Comparison of ENCODE assay signal across 13 mouse cellular contexts in the genomic region with DNA sequence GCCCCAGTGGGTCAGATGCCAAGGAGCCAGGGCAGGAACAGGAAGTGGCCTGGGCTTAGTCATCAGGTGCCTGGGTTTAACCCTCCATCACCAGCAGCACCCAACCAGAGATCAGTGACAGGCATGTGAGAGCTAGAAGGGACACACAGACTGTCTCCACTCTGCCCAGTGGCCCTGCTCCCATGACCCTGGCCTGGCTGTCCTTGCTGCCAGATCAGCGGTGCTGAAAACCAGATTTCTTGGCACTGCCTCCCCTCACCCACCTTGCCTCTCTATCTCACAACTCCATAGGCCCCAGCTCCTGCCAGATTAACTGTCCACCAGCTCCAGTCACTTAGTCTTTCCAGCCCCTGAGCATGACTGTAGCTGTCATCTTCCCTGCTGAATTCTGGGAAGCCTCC.
DNase-seq lines count a peak whose midpoint lies in the region; ATAC-seq and TF ChIP-seq lines count a peak whose summit lies in the region.
"Had no signal": no experiment of that assay in that cellular context is flagged by ENCODE, and none has a peak within 500 bp of the region (broad histone marks: within the 10 kb centered on the region; RNA-seq: fewer than 3 reads in every experiment).

No protein-coding gene starts in this region.

- intact Hi-C loops in heart, postnatal 14 days (cut with DNase I), result no loop called here

- H3K9ac ChIP-seq in kidney, postnatal 0 days (ENCODE audit: low read depth, low read length), result no peak overlapping the region
- H3K9ac ChIP-seq: midbrain, embryonic 13.5 days; stomach, embryonic 15.5 days had no signal

- no peaks in the 10 kb centered on the region for H3K36me3 ChIP-seq in kidney, postnatal 0 days (ENCODE audit: insufficient read depth, low read length)
- H3K36me3 ChIP-seq: midbrain, embryonic 13.5 days; stomach, embryonic 15.5 days had no signal

- no peak overlapping the region for H3K4me2 ChIP-seq in kidney, postnatal 0 days (ENCODE audit: low read length)
- H3K4me2 ChIP-seq: midbrain, embryonic 13.5 days; stomach, embryonic 15.5 days had no signal

- H3K4me1 ChIP-seq in kidney, postnatal 0 days (replicated peaks; ENCODE audit: insufficient read depth, low read length), result peaks cover 21% of the 10 kb centered on the region

- no peaks in the 10 kb centered on the region for H3K27me3 ChIP-seq in kidney, postnatal 0 days (ENCODE audit: insufficient read depth, low read length)
- H3K27me3 ChIP-seq: midbrain, embryonic 13.5 days; stomach, embryonic 15.5 days had no signal

- ATAC-seq in kidney, postnatal 0 days (replicated peaks; ENCODE audit: low FRiP score, low read depth), result peak; percentile 26; the same call in 1 of the 2 replicates
- no peak for ATAC-seq in megakaryocyte-erythroid progenitor cell, adult 5-6 weeks (replicated peaks; ENCODE audit: low FRiP score, low TSS enrichment, poor library complexity, severe bottlenecking)
- ATAC-seq: forebrain, embryonic 16.5 days; hindbrain, embryonic 16.5 days; midbrain, embryonic 13.5 days had no signal

- WGBS in kidney, postnatal 0 days, result 50% methylated on average over 1 of the region's 1 CpGs

- no peak for TF ChIP-seq CTCF in kidney, postnatal 0 days (IDR thresholded peaks at IDR 0.05; ENCODE audit: low read depth)

- no peaks in the 10 kb centered on the region for H3K9me3 ChIP-seq in kidney, postnatal 0 days (replicated peaks; ENCODE audit: low read length)
- H3K9me3 ChIP-seq: midbrain, embryonic 13.5 days; stomach, embryonic 15.5 days had no signal

- 0 out of 2 replicates have a peak overlapping the region, but pooled peaks have one; percentile 25 for H3K27ac ChIP-seq in kidney, postnatal 0 days
- H3K27ac ChIP-seq: midbrain, embryonic 13.5 days; stomach, embryonic 15.5 days had no signal

- peak; percentile 89 for DNase-seq in heart, adult 11 months
- DNase-seq in heart, postnatal 14 days, result no peak
- no peak for DNase-seq in kidney, postnatal 0 days (ENCODE audit: low spot score)
- DNase-seq in kidney, postnatal 14 days, result no peak
- peak; percentile 78 for DNase-seq in 416B (ENCODE audit: low read depth)
- DNase-seq in adrenal gland, postnatal 25 days, result peak; percentile 13
- DNase-seq in left cerebral cortex, adult 8-10 months (ENCODE audit: low spot score in 2 of 2), result no peak
- DNase-seq: gastrocnemius, postnatal 25 days had no signal

- H3K4me3 ChIP-seq in kidney, postnatal 0 days (replicated peaks; ENCODE audit: low read depth, low read length), result no peak overlapping the region
- H3K4me3 ChIP-seq: midbrain, embryonic 13.5 days; stomach, embryonic 15.5 days had no signal

Comparison
In these comparisons a context has a peak if more than half of its experiments do, and no peak if none do; other contexts are left out.
1. DNase-seq: peak in heart, adult 11 months (single experiment), 416B (single experiment) and adrenal gland, postnatal 25 days (single experiment); none in heart, postnatal 14 days (0 of 2), kidney, postnatal 0 days (single experiment), kidney, postnatal 14 days (single experiment) and left cerebral cortex, adult 8-10 months (0 of 2).